Mouse (Mus musculus): Measurements from ENCODE around the gene Kcnn3. TPM values are rescaled to one million over a fixed set of nuclear protein-coding genes. Genes with fewer than 3 reads are reported as not detected.

Gene Kcnn3
- total RNA-seq (2012; rRNA removed) = 0.13 and 0.26 TPM in 2 replicates

GRCm38 (mm10) chr3:89519894-89520293, at the start of gene Kcnn3:
TSS of gene Kcnn3 (plus strand) at chr3:89520164.
- Histone ChIP-seq H3K36me3 (ENCODE audit: control insufficient read depth, insufficient read depth, low read length, poor library complexity, severe bottlenecking) (no peaks in the 10 kb centered on the region), H3K4me3 (ENCODE audit: insufficient read depth in 1 of 2, low read depth in 1 of 2, low read length in 2 of 2, poor library complexity in 1 of 2, severe bottlenecking in 1 of 2) (peak within 1 kb of the TSS; percentile 45 to 69), H3K4me1 (ENCODE audit: control insufficient read depth in 2 of 2, insufficient read depth in 2 of 2, low read length in 2 of 2, poor library complexity in 1 of 2) (peaks cover 0 to 8% of the 10 kb centered on the region in 2 experiments; a peak in 2 of 4 replicates), H3K9me3 (ENCODE audit: control insufficient read depth, insufficient read depth, low read depth, low read length) (no peaks in the 10 kb centered on the region), H3K9ac (ENCODE audit: insufficient read depth, low read depth, low read length, poor library complexity, severe bottlenecking) (no peak within 1 kb of the TSS), H3K27ac (ENCODE audit: insufficient read depth, low read depth, low read length, poor library complexity, severe bottlenecking) (no peak within 1 kb of the TSS)
- peak; percentile 94 for DNase-seq (ENCODE audit: low read depth, low spot score)
- in situ Hi-C loops (cut with MboI; ENCODE audit: low sequenced_read_pairs in 2 of 2, unreplicated experiment in 2 of 2) = loop anchor here in 1 of 2 experiments (10.0 kb wide), 1 partner anchor 245 kb away; the partner anchor contains the start of gene Chrnb2
- peak; percentile 87 for TF ChIP-seq HCFC1 (IDR thresholded peaks at IDR 0.05; ENCODE audit: borderline replicate concordance, insufficient read depth, low read length)
- TF ChIP-seq CHD2 (IDR thresholded peaks at IDR 0.05; ENCODE audit: low read depth, low read length) = no peak

- no peak for TF ChIP-seq ZC3H11A (IDR thresholded peaks at IDR 0.05; ENCODE audit: borderline replicate concordance, low read depth, low read length)
- TF ChIP-seq MAFK (IDR thresholded peaks at IDR 0.05; ENCODE audit: insufficient read depth, low read depth, low read length) = no peak
- no peak for TF ChIP-seq ZNF384 (IDR thresholded peaks at IDR 0.05; ENCODE audit: low read depth, low read length)
- no peak for TF ChIP-seq HCFC1 (IDR thresholded peaks at IDR 0.05; ENCODE audit: borderline replicate concordance, insufficient read depth, low read length)
- TF ChIP-seq CHD2 (IDR thresholded peaks at IDR 0.05; ENCODE audit: low read depth, low read length) = no peak
- Histone ChIP-seq H3K9ac (ENCODE audit: insufficient read depth, low read depth, low read length, poor library complexity, severe bottlenecking) (no peak overlapping the region), H3K27ac (ENCODE audit: insufficient read depth, low read depth, low read length, poor library complexity, severe bottlenecking) (no peak overlapping the region), H3K36me3 (ENCODE audit: control insufficient read depth, insufficient read depth, low read length, poor library complexity, severe bottlenecking) (peaks cover 2% of the 10 kb centered on the region; the same call in 1 of the 2 replicates), H3K9me3 (ENCODE audit: control insufficient read depth, insufficient read depth, low read depth, low read length) (no peaks in the 10 kb centered on the region), H3K4me3 (ENCODE audit: insufficient read depth in 1 of 2, low read depth in 1 of 2, low read length in 2 of 2, poor library complexity in 1 of 2, severe bottlenecking in 1 of 2) (no peak overlapping the region), H3K4me1 (ENCODE audit: control insufficient read depth in 2 of 2, insufficient read depth in 2 of 2, low read length in 2 of 2, poor library complexity in 1 of 2) (peaks cover 6 to 16% of the 10 kb centered on the region in 2 experiments; a peak in 3 of 4 replicates)
- in situ Hi-C loops (cut with MboI; ENCODE audit: low sequenced_read_pairs in 2 of 2, unreplicated experiment in 2 of 2) = no loop called here
- no peak for DNase-seq (ENCODE audit: low read depth, low spot score)
These were observed 47.7 kb upstream of the Kcnn3 start for GRCm38 (mm10) chr3:89472280-89472679.

- no peak overlapping the region for H3K9ac ChIP-seq (ENCODE audit: insufficient read depth, low read depth, low read length, poor library complexity, severe bottlenecking)
- TF ChIP-seq ZC3H11A (IDR thresholded peaks at IDR 0.05; ENCODE audit: borderline replicate concordance, low read depth, low read length) (no peak), HCFC1 (IDR thresholded peaks at IDR 0.05; ENCODE audit: borderline replicate concordance, insufficient read depth, low read length) (no peak), MAFK (IDR thresholded peaks at IDR 0.05; ENCODE audit: insufficient read depth, low read depth, low read length) (no peak), CHD2 (IDR thresholded peaks at IDR 0.05; ENCODE audit: low read depth, low read length) (no peak), ZNF384 (IDR thresholded peaks at IDR 0.05; ENCODE audit: low read depth, low read length) (no peak)
- peaks cover 3 to 4% of the 10 kb centered on the region in 2 experiments; a peak in 2 of 4 replicates for H3K4me1 ChIP-seq (ENCODE audit: control insufficient read depth in 2 of 2, insufficient read depth in 2 of 2, low read length in 2 of 2, poor library complexity in 1 of 2)
- no peaks in the 10 kb centered on the region for H3K36me3 ChIP-seq (ENCODE audit: control insufficient read depth, insufficient read depth, low read length, poor library complexity, severe bottlenecking)
- no peak overlapping the region for H3K27ac ChIP-seq (ENCODE audit: insufficient read depth, low read depth, low read length, poor library complexity, severe bottlenecking)
- H3K4me3 ChIP-seq (ENCODE audit: insufficient read depth in 1 of 2, low read depth in 1 of 2, low read length in 2 of 2, poor library complexity in 1 of 2, severe bottlenecking in 1 of 2) = no peak overlapping the region
- no peak for DNase-seq (ENCODE audit: low read depth, low spot score)
- no peaks in the 10 kb centered on the region for H3K9me3 ChIP-seq (ENCODE audit: control insufficient read depth, insufficient read depth, low read depth, low read length)
- in situ Hi-C loops (cut with MboI; ENCODE audit: low sequenced_read_pairs in 2 of 2, unreplicated experiment in 2 of 2) = no loop called here
These were observed 46.1 kb upstream of the Kcnn3 start for GRCm38 (mm10) chr3:89473838-89474237.

DNA sequence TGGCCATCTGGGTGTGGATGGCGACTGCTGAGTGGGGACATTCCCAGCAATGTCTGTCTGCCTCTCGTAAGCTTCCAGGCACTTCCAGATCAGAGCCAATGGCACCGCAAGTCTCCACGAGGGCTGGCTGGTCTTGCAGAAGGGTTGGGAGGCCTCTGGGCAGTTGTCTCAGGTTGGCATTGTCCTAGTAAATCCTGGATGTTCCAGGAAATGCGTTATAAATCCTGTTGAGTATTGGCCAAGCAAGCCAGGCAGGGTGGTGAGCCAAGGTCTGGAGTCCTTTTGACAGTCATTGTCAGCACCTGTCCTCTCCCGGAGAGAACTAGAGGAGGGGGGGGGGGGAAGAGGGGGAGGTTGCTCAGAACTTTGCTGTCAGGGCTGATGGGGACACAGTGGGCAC, 40.9 kb upstream of the Kcnn3 start:
- Histone ChIP-seq H3K36me3 (ENCODE audit: control insufficient read depth, insufficient read depth, low read length, poor library complexity, severe bottlenecking) (no peaks in the 10 kb centered on the region), H3K27ac (ENCODE audit: insufficient read depth, low read depth, low read length, poor library complexity, severe bottlenecking) (no peak overlapping the region), H3K9me3 (ENCODE audit: control insufficient read depth, insufficient read depth, low read depth, low read length) (no peaks in the 10 kb centered on the region), H3K9ac (ENCODE audit: insufficient read depth, low read depth, low read length, poor library complexity, severe bottlenecking) (no peak overlapping the region), H3K4me3 (ENCODE audit: insufficient read depth in 1 of 2, low read depth in 1 of 2, low read length in 2 of 2, poor library complexity in 1 of 2, severe bottlenecking in 1 of 2) (no peak overlapping the region), H3K4me1 (ENCODE audit: control insufficient read depth in 2 of 2, insufficient read depth in 2 of 2, low read length in 2 of 2, poor library complexity in 1 of 2) (0 out of 4 replicates have a peak, but pooled peaks cover 0 to 3% of the 10 kb centered on the region in 2 experiments)
- in situ Hi-C loops (cut with MboI; ENCODE audit: low sequenced_read_pairs in 2 of 2, unreplicated experiment in 2 of 2) = no loop called here
- no peak for DNase-seq (ENCODE audit: low read depth, low spot score)
- TF ChIP-seq MAFK (IDR thresholded peaks at IDR 0.05; ENCODE audit: insufficient read depth, low read depth, low read length) (no peak), ZNF384 (IDR thresholded peaks at IDR 0.05; ENCODE audit: low read depth, low read length) (no peak), HCFC1 (IDR thresholded peaks at IDR 0.05; ENCODE audit: borderline replicate concordance, insufficient read depth, low read length) (no peak), CHD2 (IDR thresholded peaks at IDR 0.05; ENCODE audit: low read depth, low read length) (no peak), ZC3H11A (IDR thresholded peaks at IDR 0.05; ENCODE audit: borderline replicate concordance, low read depth, low read length) (no peak)

DNA sequence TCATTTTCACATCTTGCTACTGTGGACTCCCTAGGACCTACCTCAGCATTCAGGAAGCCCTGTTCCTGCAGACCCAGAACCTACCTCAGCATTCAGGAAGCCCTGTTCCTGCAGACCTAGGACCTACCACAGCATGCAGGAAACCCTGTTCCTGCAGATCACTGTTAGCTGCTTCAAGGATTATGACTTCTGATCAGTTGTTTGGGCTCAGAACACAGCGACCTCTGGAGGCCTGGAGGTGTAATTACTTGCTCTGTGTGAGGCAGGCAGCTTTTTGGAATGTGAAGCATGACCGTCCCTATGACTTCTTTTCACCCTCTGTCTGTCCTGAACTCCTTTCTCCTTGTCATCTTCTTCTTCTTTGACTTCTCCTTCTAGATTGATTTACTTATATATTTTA, 38.5 kb upstream of the Kcnn3 start:
- H3K4me3 ChIP-seq (ENCODE audit: insufficient read depth in 1 of 2, low read depth in 1 of 2, low read length in 2 of 2, poor library complexity in 1 of 2, severe bottlenecking in 1 of 2) = peak overlapping the region; percentile 15 to 35; a peak in 1 of 4 replicates
- TF ChIP-seq MAFK (IDR thresholded peaks at IDR 0.05; ENCODE audit: insufficient read depth, low read depth, low read length) (no peak), ZC3H11A (IDR thresholded peaks at IDR 0.05; ENCODE audit: borderline replicate concordance, low read depth, low read length) (no peak), HCFC1 (IDR thresholded peaks at IDR 0.05; ENCODE audit: borderline replicate concordance, insufficient read depth, low read length) (no peak), ZNF384 (IDR thresholded peaks at IDR 0.05; ENCODE audit: low read depth, low read length) (no peak), CHD2 (IDR thresholded peaks at IDR 0.05; ENCODE audit: low read depth, low read length) (no peak)
- H3K9me3 ChIP-seq (ENCODE audit: control insufficient read depth, insufficient read depth, low read depth, low read length) = no peaks in the 10 kb centered on the region
- peak; percentile 89 for DNase-seq (ENCODE audit: low read depth, low spot score)
- no peaks in the 10 kb centered on the region for H3K36me3 ChIP-seq (ENCODE audit: control insufficient read depth, insufficient read depth, low read length, poor library complexity, severe bottlenecking)
- no peak overlapping the region for H3K27ac ChIP-seq (ENCODE audit: insufficient read depth, low read depth, low read length, poor library complexity, severe bottlenecking)
- in situ Hi-C loops (cut with MboI; ENCODE audit: low sequenced_read_pairs in 2 of 2, unreplicated experiment in 2 of 2) = no loop called here
- 0 out of 4 replicates have a peak, but pooled peaks cover 0 to under 1% of the 10 kb centered on the region in 2 experiments for H3K4me1 ChIP-seq (ENCODE audit: control insufficient read depth in 2 of 2, insufficient read depth in 2 of 2, low read length in 2 of 2, poor library complexity in 1 of 2)
- H3K9ac ChIP-seq (ENCODE audit: insufficient read depth, low read depth, low read length, poor library complexity, severe bottlenecking) = no peak overlapping the region
